Mouse (Mus musculus): Measurements from ENCODE around the gene F11r.
A peak's percentile ranks its signal among the peaks of the same experiment; 100 is the strongest.

F11r gene

DNA sequence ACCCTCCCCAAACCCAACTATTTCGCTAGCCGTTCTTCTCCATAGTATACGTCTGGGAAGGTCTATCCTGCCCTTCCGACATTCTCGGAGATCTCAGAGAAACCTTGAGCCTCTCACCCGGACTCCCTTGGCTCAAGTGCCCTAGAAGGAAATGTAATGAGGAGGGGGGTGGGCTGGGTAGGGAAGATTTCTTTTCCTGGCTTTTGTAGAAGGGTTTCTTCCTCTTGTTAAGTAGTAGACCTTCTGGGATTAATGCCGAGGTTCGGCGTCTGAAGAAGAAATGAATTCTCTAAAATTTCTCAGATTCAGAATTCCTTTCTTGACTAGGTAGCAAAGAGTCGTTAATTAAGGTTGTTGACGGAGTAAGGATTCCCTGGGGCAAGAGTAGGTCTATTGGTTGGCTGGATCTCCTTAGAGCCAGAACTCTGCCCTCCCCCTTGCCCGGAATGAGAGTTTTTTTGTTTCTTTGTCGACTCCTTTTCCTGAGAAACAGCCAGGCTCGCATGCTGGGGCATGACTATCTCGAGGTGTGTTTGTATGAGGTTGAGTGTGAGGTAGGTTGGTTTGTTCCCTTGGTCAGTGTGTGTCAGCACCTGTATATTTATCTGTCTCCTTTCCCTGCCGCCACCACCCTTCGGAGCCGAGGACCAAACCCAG lies 807 bp downstream of the F11r start:
- peak in 1 of 2 experiments; percentile 64 for DNase-seq (ENCODE audit: low spot score in 2 of 2)

DNA sequence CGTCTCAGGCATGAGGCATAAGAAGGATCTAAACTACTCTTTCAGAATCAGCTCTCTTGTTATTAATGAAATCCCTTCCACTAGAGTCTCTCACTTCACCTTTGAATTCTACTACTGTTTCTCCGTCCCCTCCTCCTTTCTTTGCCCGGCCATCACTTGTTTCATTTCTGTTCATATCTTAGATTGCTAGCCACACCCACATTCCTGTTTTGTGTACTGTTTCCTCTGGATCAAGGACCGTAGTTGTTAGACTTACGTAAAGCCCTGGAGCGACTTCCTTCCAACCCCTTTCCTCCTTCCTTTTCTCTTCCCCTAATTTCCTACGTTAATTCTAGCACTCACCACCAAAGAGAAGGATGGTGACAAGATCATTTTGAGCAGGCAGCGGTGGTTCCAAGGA lies 1.7 kb downstream of the F11r start:
- DNase-seq (ENCODE audit: low spot score in 2 of 2): no peak

DNA sequence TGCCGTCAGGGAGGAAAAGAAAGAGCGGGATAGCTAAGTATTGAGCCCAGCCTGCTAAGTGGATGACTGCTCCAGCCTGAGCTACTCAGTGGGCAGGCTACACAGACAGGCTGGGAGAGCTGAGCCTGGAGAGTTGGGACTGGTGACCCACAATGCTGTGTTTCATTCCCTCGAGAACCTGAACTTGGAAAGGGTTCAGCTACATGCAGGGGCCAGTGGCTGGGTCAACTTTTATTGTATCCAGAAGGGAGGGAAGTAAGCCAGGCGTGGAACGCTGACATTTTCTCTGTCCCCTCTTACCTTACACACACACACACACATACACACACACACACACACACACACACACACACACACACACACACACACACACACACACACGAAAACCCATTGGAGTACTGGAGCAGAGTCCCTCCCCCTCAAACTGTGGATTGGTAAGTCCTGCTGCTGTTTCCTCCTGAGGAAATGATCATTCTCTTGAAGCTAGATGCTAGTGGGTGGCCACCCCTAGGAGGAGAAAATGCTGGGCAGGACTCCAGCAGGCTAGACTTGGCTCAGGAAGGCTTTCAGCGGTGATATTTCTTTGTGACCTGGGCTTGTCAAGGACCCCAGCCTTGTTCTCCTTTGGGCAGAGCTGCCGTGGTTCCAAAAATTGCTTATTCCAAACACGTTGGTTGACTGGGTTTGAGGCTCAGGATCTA lies 2.8 kb downstream of the F11r start:
- peak in 1 of 2 experiments; percentile 22 for DNase-seq (ENCODE audit: low spot score in 2 of 2)

- peak in 1 of 2 experiments; percentile 26 for DNase-seq (ENCODE audit: low spot score in 2 of 2)
These were observed 4.4 kb downstream of the F11r start for GRCm38 (mm10) chr1:171441466-171442412.

- no peak for DNase-seq (ENCODE audit: low spot score in 2 of 2)
These were observed 5.1 kb downstream of the F11r start for GRCm38 (mm10) chr1:171442413-171442760.

- DNase-seq (ENCODE audit: low spot score in 2 of 2): no peak
These were observed 7.7 kb downstream of the F11r start for GRCm38 (mm10) chr1:171445050-171445449.

- no peak for DNase-seq (ENCODE audit: low spot score in 2 of 2)
These were observed 9.5 kb downstream of the F11r start for GRCm38 (mm10) chr1:171446854-171447253.

- no peak for DNase-seq (ENCODE audit: low spot score in 2 of 2)
These were observed 10.4 kb downstream of the F11r start for GRCm38 (mm10) chr1:171447692-171448091.

- no peak for DNase-seq (ENCODE audit: low spot score in 2 of 2)
These were observed 12.7 kb downstream of the F11r start for GRCm38 (mm10) chr1:171450062-171450461.

GRCm38 (mm10) chr1:171451001-171451400 lies 13.7 kb downstream of the F11r start:
- DNase-seq (ENCODE audit: low spot score in 2 of 2): no peak

DNA sequence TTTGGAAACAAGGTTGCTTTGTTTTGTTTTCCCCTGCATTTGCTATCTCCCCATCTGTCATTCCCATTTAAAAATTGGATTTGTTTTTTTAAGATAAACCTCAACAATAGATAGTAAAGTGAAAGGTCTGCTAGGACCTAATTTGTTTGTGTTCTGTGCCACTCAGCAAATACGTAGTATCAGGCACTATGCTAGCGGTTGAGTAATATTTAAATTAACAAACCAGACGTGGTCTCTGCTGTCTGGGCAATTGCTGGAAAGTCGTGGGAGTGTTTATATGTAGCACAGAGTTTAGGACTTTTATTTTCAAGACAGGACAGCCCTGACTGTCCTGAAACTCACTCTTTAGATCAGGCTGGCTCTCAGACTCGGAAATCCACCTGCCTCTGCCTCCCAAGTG lies 15.2 kb downstream of the F11r start:
- no peak for DNase-seq (ENCODE audit: low spot score in 2 of 2)

DNA sequence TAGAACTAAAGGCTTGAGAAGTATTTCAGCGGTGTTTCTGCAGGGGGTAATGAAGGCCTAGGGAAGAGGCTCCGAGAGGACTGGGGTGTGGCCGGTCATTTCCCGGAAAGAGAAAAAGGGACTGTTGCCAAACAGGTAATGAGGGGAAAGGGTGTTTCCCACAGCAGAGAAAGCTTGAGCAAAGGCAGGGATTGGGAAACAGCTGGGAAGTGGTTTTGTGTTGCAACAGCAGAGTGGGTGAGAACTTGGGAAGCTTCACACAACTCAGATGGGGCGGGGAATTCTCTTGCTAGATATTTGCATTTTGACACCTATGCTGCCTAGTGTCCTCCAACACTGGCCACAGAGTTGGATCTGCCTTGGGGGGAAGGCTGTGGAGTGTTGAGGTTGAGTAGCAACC lies 15.6 kb downstream of the F11r start:
- DNase-seq (ENCODE audit: low spot score in 2 of 2): no peak

DNA sequence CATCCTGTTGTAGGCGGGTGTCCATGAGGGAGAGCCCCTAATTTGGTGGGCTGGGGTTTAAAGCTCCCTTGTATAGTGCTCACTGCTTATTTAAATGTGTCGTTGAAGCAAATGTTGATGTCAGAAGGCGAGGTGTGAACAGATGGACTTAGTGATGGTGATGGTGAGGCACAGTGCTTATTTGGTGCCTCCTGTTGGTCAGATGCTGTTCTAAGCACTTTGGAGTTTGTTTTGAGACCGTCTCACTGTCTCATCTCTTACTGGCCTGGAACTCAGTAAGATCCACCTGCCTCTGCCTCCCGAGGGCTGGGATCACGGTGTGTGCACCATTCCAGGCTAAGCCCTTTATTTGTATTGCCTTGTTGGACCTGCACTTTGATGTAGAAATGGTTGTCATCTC lies 17.6 kb downstream of the F11r start:
- DNase-seq (ENCODE audit: low spot score in 2 of 2): no peak

DNA sequence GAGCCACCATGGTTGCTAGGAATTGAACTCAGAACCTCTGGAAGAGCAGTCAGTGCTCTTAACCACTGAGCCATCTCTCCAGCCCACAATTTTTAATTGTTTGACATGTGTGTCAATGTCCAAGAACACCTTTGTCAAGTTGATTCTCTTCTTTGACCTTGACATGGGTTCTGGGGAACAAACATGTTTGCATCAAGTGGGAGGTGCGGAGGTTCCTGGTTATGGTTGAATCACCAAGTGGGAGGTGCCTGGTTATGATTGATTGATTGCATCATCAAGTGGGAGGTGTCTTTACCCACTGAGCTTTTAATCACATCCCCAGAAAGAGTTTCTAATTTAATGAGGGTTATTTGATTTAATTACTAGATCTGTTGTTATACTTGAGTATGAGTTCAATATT lies 20.2 kb downstream of the F11r start:
- DNase-seq (ENCODE audit: low spot score in 2 of 2): no peak

GRCm38 (mm10) chr1:171459791-171460190 lies 22.5 kb downstream of the F11r start:
- DNase-seq (ENCODE audit: low spot score in 2 of 2): no peak

DNA sequence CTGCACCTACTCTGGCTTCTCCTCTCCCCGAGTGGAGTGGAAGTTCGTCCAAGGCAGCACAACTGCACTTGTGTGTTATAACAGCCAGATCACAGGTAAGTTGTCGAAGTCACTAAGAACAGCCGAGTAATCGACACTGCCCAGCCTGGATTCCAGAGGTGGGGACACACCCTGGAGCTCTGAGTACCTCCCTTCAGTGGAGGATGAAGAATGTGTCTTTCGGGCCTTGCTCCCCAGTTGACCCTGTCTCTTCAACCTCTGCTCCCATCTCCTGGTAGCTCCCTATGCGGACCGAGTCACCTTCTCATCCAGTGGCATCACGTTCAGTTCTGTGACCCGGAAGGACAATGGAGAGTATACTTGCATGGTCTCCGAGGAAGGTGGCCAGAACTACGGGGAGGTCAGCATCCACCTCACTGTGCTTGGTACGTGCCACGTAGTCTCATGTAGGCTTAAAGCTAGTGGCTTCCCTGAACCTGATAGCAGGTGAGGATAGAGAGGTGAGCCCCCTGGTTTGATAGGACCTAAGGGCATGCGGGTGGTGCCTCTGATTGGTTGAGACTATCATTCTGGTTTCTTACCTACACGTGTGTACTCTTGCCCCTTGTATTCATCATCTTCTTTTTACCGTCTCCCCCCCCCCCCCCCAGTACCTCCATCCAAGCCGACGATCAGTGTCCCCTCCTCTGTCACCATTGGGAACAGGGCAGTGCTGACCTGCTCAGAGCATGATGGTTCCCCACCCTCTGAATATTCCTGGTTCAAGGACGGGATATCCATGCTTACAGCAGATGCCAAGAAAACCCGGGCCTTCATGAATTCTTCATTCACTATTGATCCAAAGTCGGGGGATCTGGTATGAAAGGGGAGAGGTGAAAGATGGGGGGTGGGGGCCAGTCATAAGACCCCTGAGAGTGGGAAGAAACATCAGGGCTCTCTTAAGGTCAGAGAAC lies 23.5 kb downstream of the F11r start:
- no peak for DNase-seq (ENCODE audit: low spot score in 2 of 2)

DNA sequence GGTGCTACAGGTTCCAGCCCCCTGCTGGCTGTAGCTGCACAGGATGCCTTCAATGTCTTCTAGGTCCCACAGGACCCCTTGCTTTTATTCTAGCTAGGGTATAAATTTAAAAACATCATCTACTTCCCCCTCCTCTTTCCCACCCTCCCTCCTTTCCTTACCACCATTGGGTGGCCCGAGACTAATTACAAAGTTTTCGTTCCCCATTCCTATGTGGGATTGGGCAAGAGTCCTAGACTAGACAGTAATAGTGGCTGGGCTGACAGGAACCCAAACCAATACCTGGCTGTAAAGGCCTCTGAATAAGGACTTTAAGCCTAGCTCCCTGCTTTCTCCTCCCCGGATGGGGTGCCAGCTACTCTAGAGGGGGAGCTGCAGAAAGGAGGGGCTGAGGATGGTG lies 25.8 kb downstream of the F11r start:
- DNase-seq (ENCODE audit: low spot score in 2 of 2): no peak

GRCm38 (mm10) chr1:171465749-171466412 lies 28.5 kb downstream of the F11r start:
- DNase-seq (ENCODE audit: low spot score in 2 of 2): no peak

GRCm38 (mm10) chr1:171466565-171466964 lies 29.2 kb downstream of the F11r start:
- no peak for DNase-seq (ENCODE audit: low spot score in 2 of 2)

DNA sequence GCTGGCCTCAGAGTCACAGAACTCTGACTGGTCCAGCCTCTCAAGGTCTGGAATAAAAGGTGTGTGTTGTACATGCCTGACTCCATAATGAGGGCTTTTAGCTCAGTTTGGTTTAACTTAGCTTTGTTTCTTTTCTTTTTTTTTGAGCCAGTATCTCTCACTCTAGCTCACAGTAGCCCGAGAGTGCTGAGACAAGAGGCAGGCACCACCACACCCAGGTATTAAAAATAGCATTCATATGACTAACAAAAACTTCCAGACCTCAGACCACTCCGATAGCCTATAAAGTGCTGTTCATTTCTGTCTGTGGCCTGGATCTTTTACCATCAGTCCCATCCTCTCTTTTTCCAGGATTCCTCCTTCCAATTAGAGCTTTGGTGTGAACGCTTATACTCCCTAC lies 32.3 kb downstream of the F11r start:
- no peak for DNase-seq (ENCODE audit: low spot score in 2 of 2)

GRCm38 (mm10) chr1:171470371-171470871 lies 33.1 kb downstream of the F11r start:
- peak in 1 of 2 experiments; percentile 25 for DNase-seq (ENCODE audit: low spot score in 2 of 2)
